Mouse (Mus musculus) neutrophil, adult 5-6 weeks (primary cell): Measurements from ENCODE around the gene D3Ertd254e. TPM values are rescaled to one million over a fixed set of nuclear protein-coding genes. Genes with fewer than 3 reads are reported as not detected.
"Not testable (repeated sequence)": the region's sequence is repeated elsewhere in the genome, so short reads cannot be mapped to it uniquely, and the experiment has no call there.

ENCODE experiments used
- ATAC-seq: fragments of 151-379, 151-347 bp; 2 replicates; pipeline ENCODE4 v1.8.0; 2017; ENCODE audit warnings: mild to moderate bottlenecking, moderate TSS enrichment; ENCODE audit not compliant: insufficient number of reproducible peaks, poor library complexity, low FRiP score, severe bottlenecking; ENCODE audit errors: extremely low read depth
- total RNA-seq: library from RNA; stranded (forward); fragments of 200-1000 nt; gene quantifications from 2 replicates; pipeline ENCODE4 v1.2.3, GENCODE M21; 2017

Gene D3Ertd254e
- 3.0 and 3.2 TPM in 2 replicates for total RNA-seq

GRCm38 (mm10) chr3:36150934-36151686, at the start of gene D3Ertd254e:
D3Ertd254e (plus strand) TSS chr3:36151017.
- ATAC-seq, result peak; percentile 89

- no peak for ATAC-seq
Observed at GRCm38 (mm10) chr3:36116076-36116475, 34.7 kb upstream of the D3Ertd254e start.

- no peak for ATAC-seq
Observed at GRCm38 (mm10) chr3:36119684-36120548, 30.9 kb upstream of the D3Ertd254e start.

DNA sequence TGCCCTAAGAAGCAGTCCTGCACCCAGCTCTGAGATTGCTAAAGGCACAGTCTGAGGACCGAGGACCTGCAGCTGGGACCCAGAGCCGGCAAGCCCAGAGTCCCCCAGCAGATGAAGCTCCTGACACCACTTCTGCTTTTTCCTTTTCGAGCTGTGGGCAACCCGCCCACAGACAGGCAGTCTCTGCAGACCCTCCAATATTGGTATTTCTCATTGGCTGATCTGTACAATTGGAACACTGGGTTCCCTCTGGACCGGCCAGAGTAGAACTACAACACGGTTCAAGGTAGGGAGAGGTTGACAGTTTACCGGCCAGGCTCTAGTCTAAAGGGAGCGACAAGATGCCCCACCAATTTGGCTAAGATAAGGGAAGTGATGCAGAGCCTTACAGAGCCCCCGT, 24.6 kb upstream of the D3Ertd254e start:
- not testable (repeated sequence) for ATAC-seq

DNA sequence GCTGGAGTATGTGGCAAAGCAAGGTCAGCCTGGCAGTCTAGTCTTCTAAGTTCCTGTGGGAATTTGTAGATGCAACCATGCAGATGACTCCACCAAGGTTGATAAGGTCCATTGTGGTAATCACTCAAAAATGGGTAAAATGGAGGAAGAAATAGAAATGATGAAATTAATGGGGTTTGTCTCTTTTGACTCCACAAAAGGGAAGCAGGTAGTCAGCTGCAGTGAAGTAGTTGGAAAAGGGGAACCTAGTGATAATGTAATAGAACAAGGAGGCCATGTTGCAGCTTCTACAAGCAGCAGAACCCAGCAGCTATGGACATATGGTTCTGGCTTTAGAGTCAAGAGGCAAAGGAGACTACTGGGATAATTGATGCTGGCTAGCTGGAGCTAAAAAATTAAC, 14.7 kb upstream of the D3Ertd254e start:
- no peak for ATAC-seq

DNA sequence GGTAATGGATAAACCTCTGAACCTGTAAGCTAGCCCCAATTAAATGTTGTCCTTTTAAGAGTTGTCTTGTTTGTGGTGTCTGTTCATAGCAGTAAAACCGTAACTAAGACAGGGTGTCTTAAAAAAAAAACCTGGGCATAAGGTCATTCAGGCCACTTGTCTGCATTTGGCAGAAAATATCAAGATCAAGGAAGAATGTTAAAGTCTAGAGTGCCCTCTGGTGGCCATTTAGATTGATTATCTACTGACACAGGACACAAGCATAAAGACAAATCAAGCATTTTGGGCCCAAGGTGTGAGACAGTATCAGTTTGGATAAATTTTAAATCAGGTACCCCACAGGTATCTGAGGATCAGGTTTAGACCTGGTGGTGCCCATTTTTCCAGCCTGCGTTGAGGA, 13.3 kb upstream of the D3Ertd254e start:
- ATAC-seq, result no peak

GRCm38 (mm10) chr3:36138171-36138660, 12.6 kb upstream of the D3Ertd254e start:
- no peak for ATAC-seq

DNA sequence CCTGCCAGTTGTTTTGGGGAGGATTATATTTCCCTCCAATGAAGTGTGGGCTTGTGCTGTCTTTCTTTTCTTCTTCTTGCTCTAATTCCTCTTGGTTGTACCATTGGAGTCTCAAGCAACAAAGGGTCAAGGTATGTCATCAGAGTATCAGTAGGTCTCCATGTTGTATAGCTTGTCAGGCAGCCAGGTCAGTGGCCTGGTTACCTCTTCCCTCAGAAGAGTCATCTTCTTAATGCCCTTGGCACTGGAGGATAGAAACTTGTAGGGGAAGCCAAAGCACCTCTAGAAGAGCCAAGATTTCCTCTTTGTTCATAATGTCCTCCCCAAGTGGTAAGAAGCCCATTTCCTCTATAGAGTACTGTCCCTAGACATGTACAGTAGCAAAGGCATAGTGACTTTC, 11.8 kb upstream of the D3Ertd254e start:
- ATAC-seq, result no peak

GRCm38 (mm10) chr3:36150537-36150933, 282 bp upstream of the D3Ertd254e start:
- ATAC-seq, result no peak

GRCm38 (mm10) chr3:36155268-36155667, 4.5 kb downstream of the D3Ertd254e start:
- ATAC-seq, result no peak

DNA sequence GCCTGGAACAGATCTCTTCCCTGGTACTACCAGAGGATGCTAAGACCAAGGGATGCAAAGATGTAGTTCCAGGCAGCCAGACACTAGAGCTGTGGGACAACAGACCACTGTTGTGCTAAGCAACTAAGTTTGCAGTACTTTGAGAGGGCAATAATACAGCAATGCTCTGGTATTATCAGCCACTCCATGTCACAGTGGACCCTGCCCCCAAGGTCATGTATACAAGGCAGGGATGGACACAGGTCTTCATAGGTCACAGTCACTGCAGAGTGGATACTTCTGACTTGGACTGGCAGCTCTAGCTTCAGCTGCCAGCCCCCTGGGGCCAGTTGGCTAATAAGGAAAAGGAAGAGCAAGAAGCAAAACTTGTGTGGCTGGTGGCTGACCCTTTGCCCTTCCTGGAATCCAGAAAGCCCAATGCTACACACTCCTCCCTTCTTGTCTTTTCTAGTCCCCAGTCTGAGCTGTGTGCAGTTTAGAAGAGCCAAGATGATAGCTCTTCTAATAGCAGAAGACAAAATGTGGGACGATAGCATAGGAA, 19.9 kb downstream of the D3Ertd254e start:
- ATAC-seq, result no peak

GRCm38 (mm10) chr3:36171348-36171747, 20.5 kb downstream of the D3Ertd254e start:
- no peak for ATAC-seq

DNA sequence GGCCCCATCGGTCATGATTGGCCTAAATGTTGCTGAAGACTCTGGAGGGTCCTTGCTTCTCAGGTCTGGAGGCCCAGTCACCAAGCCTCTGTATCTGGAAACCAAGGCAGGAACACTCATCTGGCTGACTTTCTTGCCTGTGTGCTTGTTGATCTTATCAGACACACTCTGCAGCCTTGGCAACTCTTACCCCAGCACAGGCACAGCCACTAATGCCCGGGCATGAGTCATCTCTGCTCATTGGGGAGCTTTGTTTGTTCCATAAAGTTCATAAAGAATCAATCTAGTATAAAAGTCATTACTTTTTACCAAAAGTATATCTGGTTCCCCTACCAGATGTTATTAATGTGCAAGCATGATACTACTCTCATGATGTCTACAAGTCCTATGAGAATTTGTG, 22.9 kb downstream of the D3Ertd254e start:
- no peak for ATAC-seq

DNA sequence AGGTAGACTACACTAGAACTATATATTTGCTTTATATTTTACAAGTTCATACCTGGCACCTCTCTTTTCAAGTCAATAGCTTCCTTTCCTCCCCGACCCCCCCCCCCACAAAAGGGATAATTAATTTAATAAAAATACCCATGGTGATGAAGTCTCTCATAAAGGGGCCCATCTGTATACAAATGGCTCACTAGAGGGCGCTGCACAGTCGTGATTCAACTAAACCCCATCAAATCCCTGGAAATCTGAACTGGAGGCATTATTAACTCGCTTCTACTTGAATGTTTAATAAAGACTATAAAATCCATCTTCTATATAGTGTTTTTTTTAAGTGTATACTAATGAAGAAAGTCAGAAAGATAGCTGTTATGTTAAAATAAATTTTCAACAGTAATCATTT, 30.7 kb downstream of the D3Ertd254e start:
- ATAC-seq, result no peak

GRCm38 (mm10) chr3:36186510-36186909, 35.7 kb downstream of the D3Ertd254e start:
- ATAC-seq, result no peak

- no peak for ATAC-seq
Observed at GRCm38 (mm10) chr3:36189243-36189642, 38.4 kb downstream of the D3Ertd254e start.

DNA sequence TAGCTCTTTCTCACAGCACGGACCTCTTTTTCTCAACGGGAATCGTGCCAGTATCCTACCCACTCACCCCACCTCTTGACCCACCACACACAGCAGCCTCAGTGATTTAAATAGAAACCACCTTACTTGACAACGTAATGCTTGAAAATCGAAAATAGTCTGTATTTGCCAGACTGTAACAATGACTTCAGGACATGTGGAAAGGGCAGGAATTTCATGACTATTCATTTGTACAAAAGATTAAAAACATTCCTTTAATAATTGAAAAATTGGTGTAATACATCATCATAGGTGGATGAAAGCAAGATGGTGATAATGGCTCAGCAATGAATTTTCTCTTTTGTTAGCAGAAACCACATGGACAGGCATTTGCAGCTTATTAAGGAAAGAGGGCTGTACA, 50.3 kb downstream of the D3Ertd254e start:
- no peak for ATAC-seq

- no peak for ATAC-seq
Observed at GRCm38 (mm10) chr3:36202932-36203331, 52.1 kb downstream of the D3Ertd254e start.

- no peak for ATAC-seq
Observed at GRCm38 (mm10) chr3:36207520-36208264, 56.9 kb downstream of the D3Ertd254e start.
